Mouse (Mus musculus): ENCODE measurements around the gene Rnf113a1. TPM values are rescaled to one million over a fixed set of nuclear protein-coding genes. Genes with fewer than 3 reads are reported as not detected.
"Not testable (repeated sequence)": the region's sequence is repeated elsewhere in the genome, so short reads cannot be mapped to it uniquely, and the experiment has no call there.

Rnf113a1 gene
- polyA plus RNA-seq, 1 experiment from 2014 or later, result 19.8 TPM

DNA sequence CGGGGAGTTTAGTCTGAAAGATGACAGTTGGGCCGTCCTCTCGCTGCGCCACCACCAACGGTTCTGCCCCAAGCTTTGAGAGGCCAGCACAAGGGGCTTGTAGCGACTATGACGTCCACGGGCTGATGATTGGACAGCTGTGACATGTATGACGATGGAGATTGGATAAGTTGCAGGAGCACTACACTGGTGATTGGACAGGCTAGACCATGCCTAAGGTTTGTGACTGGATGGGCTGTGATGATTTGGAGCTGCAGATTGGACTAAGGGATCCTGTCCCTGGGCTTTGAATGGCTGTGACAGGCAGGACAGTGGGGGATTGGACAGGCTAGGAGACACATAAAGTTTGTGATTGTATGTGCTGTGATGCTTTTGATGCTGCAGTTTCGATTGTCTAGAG, 19.9 kb downstream of the Rnf113a1 start, which contains the start of gene Gm9:
TSS of gene Gm9 (minus strand) at position 101 of the 400 bp plus-strand sequence.
- H3K9me3 ChIP-seq, result no peaks in the 10 kb centered on the region
- no peak within 1 kb of the TSS for H3K27ac ChIP-seq
- no peak within 1 kb of the TSS for H3K4me2 ChIP-seq
- H3K4me3 ChIP-seq, result no peak within 1 kb of the TSS
- no peaks in the 10 kb centered on the region for H3K36me3 ChIP-seq (replicated peaks)
- H3K4me1 ChIP-seq, result no peaks in the 10 kb centered on the region
- WGBS, result 86% methylated on average over 10 of the region's 10 CpGs
- no peaks in the 10 kb centered on the region for H3K27me3 ChIP-seq (replicated peaks)
- ATAC-seq (replicated peaks), result no peak
- H3K9ac ChIP-seq, result no peak within 1 kb of the TSS

DNA sequence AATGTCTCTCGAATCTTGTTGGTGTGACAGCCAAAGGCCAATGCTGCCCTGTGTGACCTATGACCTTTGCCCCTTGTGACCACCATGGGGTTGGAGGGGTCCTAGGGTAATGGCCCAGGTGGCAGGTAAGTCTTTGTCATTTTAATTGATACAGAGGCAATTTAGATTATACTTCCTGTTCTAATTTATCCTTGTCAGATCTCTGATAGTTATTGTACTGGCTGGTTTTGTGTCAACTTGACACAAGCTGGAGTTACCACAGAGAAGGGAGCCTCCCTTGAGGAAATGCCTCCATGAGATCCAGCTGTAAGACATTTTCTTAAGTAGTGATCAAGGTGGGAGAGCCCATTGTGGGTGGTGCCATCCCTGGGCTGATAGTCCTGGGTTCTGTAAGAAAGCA, 31.1 kb downstream of the Rnf113a1 start, which contains the start of gene Rhox1:
TSS of gene Rhox1 (minus strand) at position 101 of the 400 bp plus-strand sequence.
- H3K9ac ChIP-seq; H3K4me2 ChIP-seq; H3K36me3 ChIP-seq (replicated peaks); H3K4me1 ChIP-seq; H3K27ac ChIP-seq; H3K9me3 ChIP-seq; H3K4me3 ChIP-seq; H3K27me3 ChIP-seq (replicated peaks); ATAC-seq (replicated peaks): not testable (repeated sequence)
- 64% methylated on average over 1 of the region's 1 CpGs for WGBS

Other genes with a start within 250 kb of the Rnf113a1 start
- gene Sept6, start 199.5 kb upstream of the Rnf113a1 start, polyA plus RNA-seq (2015; fragmentation: Nextera tagmentation; extraction: Ambion mirVana), result 76.1 and 77.6 TPM in 2 replicates
- not detected in 2 replicates for gene Sowahd, start 142.4 kb upstream of the Rnf113a1 start, polyA plus RNA-seq (2015; fragmentation: Nextera tagmentation; extraction: Ambion mirVana)
- 228 and 240 TPM in 2 replicates for gene Rpl39, start 105.8 kb upstream of the Rnf113a1 start, polyA plus RNA-seq (2015; fragmentation: Nextera tagmentation; extraction: Ambion mirVana)
- gene Upf3b, start 80.9 kb upstream of the Rnf113a1 start, polyA plus RNA-seq (2015; fragmentation: Nextera tagmentation; extraction: Ambion mirVana), result 33.0 and 36.2 TPM in 2 replicates
- 25.4 and 26.3 TPM in 2 replicates for gene Nkap, start 64.5 kb upstream of the Rnf113a1 start, polyA plus RNA-seq (2015; fragmentation: Nextera tagmentation; extraction: Ambion mirVana)
- 0.09 and 0.28 TPM in 2 replicates for gene Akap14, start 22.4 kb upstream of the Rnf113a1 start, polyA plus RNA-seq (2015; fragmentation: Nextera tagmentation; extraction: Ambion mirVana)
- 638 and 672 TPM in 2 replicates for gene Ndufa1, start 82 bp upstream of the Rnf113a1 start, polyA plus RNA-seq (2015; fragmentation: Nextera tagmentation; extraction: Ambion mirVana)
- gene Gm9, start 19.8 kb downstream of the Rnf113a1 start, polyA plus RNA-seq (2015; fragmentation: Nextera tagmentation; extraction: Ambion mirVana), result not detected in 2 replicates
- not detected in 2 replicates for gene Rhox1, start 31.0 kb downstream of the Rnf113a1 start, polyA plus RNA-seq (2015; fragmentation: Nextera tagmentation; extraction: Ambion mirVana)
- not detected in 2 replicates for gene Rhox2a, start 53.7 kb downstream of the Rnf113a1 start, polyA plus RNA-seq (2015; fragmentation: Nextera tagmentation; extraction: Ambion mirVana)
- gene Rhox3a, start 58.7 kb downstream of the Rnf113a1 start, polyA plus RNA-seq (2015; fragmentation: Nextera tagmentation; extraction: Ambion mirVana), result not detected in 2 replicates
- gene Rhox4a, start 74.1 kb downstream of the Rnf113a1 start, polyA plus RNA-seq (2015; fragmentation: Nextera tagmentation; extraction: Ambion mirVana), result not detected in 2 replicates
- gene Rhox3a2, start 188.8 kb downstream of the Rnf113a1 start, polyA plus RNA-seq (2015; fragmentation: Nextera tagmentation; extraction: Ambion mirVana), result not detected in 2 replicates
- gene Rhox4a2, start 199.6 kb downstream of the Rnf113a1 start, polyA plus RNA-seq (2015; fragmentation: Nextera tagmentation; extraction: Ambion mirVana), result not detected in 2 replicates
- not detected in 2 replicates for gene Rhox2b, start 220.8 kb downstream of the Rnf113a1 start, polyA plus RNA-seq (2015; fragmentation: Nextera tagmentation; extraction: Ambion mirVana)
- gene Rhox4b, start 241.2 kb downstream of the Rnf113a1 start, polyA plus RNA-seq (2015; fragmentation: Nextera tagmentation; extraction: Ambion mirVana), result not detected in 2 replicates

All from midbrain, embryonic 15.5 days (tissue).